Mouse (Mus musculus): ENCODE measurements around the gene Morn4.

The Morn4 gene

DNA sequence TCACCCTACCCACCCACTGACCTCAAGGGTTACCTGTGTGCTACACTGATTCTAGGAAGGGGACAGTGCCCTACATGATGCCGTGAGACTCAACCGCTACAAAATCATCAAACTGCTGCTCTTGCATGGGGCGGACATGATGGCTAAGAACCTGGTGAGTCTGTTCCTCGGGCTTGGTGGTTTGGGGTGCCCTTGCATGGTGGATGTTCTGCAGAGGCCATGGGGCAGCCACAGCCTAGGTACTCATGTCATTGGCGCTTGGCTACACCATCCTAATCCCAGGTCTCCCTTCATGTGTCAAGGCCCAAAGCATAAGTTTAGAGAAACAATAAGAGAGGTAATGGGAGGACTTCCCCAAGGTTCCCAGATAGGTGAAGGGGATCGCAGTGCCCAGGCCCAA, 42.2 kb downstream of the Morn4 start:
- no peak for DNase-seq (ENCODE audit: low spot score in 2 of 2)

DNA sequence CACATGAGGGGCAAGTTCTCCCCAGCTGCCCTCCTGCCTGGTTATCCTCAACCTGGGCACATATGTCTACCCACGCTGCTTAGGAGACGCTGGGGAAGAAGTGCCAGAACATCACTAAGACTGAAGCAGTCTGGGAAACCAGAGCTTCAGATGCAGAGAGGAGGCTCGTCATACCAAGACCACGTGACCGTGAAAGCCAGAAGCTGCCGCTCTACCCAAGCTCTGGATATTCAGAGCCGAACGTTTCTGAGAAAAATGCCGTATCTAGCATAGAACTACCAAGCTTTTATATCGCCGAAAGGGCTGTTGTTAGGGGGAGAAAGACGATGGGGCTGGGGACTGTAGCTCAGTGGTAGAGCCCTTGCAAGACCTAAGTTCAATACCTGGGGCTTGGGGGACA, 47.8 kb downstream of the Morn4 start:
- no peak for DNase-seq (ENCODE audit: low spot score in 2 of 2)

DNA sequence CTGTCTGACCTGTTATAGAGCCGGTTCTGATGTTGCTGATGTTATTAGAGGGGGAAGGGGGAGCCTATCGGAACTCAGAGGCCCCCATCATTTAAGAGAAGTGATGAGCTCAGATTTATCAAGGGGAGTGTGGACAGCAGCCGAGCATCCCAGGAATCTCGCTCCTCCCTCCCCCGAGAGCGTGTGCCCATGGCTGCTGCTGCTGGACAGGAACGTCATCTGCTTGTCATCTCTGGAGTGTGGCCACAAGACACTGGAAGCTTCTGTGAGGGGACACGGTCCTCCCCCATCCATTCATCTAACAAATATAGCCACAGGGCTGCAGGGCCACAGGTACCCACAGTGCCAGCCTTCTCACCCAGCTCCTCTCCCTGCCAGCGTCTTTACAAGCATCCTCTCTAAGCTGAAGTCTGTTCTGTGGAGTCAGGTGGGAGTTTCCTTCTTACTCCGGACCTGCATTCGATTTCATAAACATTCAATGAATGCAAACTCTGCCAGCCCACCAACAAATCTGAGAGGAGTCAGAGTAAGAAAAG, 48.9 kb downstream of the Morn4 start:
- DNase-seq (ENCODE audit: low spot score in 2 of 2): no peak

DNA sequence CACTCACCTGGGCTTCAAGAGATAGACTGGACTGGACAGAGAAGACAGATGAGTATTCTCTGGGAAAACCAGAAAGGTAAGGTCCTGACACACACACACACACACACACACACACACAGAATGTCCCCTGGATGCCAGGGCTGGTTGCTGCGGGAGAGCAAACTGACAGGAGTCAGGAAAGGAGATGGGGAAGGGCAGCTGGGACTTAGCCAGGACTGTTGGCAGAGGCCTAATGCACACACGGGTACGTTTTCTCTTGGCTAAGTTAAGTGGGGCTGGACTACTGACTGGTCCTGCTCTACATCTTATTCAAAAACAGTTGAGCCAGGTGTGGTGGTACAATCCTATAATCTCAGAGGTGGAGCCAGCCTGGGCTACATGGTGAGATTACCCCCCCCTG, 49.8 kb downstream of the Morn4 start:
- DNase-seq (ENCODE audit: low spot score in 2 of 2): no peak

DNA sequence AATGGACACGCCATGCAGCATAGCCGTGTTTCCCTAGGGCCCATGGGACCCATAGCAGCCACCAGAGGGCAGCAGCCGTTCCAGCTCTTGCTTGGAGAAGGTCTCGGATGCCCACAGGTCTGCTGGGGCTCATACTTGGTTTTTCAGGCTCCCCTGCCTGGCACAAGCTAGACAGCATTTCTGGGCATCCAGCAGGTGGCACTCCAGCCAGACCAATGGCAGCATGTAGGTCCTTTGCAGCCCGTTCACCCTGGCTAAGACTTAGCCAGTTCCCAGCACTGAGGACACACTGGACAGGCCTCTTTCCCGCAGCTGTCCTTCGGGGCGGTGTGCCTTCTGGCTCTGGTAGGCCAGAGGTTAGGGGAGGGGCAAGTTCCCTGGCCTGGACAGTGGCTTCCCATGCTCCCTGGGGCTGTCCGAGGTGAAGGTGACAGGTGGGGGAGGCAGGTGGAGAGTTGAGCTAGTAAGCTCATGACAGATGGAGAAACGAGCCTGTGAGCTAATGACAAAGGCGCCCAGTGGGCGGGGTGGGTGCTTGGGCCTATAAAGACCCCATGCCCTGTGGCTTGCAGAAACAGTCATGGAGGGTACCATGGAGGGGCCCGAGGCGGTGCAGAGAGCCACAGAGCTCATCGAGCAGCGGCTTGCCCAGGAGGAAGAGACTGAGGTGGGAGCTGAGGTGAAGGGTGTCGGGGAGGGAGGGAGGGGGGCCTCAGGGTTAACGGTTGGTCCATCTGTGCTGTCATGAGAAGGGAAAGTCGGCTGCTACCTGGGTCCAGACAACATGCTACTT, 50.5 kb downstream of the Morn4 start, which contains the start of gene Ankrd2:
Ankrd2 (plus strand) TSS at position 545 of the 793 bp plus-strand sequence.
- DNase-seq (ENCODE audit: low spot score in 2 of 2): peak; percentile 64 to 65

DNA sequence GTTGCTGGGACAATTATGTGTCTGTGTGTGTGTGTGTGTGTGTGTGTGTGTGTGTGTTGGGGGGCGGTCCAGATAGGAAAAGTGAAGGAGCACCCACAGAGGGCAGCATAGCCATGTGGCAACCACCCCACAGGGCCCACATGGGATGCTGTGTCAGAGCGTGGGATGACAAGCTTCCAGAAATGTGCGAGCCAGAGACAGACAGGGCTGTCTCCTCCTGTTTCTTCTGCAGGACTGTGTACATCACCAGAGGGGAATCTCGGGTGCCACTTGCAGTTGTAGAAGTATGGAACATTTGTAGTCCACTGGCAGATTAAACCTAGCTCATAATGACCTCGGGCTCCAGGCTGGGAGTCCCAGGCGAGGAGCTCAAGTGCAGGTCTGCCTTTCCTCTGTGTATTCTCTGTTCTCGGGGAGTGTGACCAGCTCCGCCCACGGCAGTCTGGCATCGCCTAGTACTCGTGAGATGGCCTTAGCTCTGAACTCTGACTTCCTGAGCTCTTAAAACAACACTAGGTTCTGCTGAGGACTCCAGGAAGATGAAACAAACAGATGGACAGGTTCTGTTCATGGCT, 51.2 kb downstream of the Morn4 start:
- DNase-seq (ENCODE audit: low spot score in 2 of 2): no peak

DNA sequence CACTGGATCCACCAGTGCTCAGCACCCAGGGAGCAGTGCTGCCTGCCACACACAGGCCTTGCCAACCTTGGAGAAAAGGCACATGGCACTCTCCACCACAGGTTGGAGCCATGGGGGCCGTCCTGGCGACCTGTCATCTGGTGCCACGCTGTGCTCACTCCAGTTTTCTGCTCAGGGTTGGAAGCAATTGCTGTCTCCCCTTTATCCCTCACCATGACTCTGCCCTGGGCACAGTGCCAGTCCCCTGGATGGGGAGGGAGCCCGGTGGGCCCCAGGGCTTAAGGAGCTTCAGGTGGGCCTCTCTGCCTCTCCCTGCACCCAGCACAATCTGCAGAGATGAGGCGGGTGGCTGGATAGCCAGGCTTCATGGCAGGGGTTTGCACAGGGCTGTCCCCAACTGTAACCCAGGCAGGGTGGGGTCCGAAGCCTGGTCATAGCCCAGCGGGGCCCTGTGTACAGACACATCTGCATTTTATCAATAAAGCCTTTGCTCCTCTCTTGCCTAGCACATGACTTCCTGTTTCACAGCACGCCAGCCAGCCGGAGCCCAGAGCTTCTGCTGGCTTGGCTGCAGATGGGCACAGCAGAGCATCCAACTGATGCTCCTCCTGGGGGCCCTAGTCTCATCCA, 51.9 kb downstream of the Morn4 start:
- no peak for DNase-seq (ENCODE audit: low spot score in 2 of 2)

DNA sequence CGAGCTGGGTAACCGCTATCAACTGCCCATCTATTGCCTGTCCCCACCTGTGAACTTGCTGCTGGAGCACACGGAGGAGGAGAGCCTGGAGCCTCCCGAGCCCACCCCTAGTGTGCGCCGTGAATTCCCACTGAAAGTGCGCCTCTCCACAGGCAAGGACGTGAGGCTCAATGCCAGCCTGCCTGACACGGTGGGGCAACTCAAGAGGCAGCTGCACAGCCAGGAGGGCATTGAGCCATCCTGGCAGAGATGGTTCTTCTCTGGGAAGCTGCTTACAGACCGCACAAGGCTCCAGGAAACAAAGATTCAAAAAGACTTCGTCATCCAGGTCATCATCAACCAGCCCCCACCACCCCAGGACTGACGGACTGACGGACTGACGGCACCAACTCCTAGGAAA, 52.5 kb downstream of the Morn4 start:
- DNase-seq (ENCODE audit: low spot score in 2 of 2): no peak

DNA sequence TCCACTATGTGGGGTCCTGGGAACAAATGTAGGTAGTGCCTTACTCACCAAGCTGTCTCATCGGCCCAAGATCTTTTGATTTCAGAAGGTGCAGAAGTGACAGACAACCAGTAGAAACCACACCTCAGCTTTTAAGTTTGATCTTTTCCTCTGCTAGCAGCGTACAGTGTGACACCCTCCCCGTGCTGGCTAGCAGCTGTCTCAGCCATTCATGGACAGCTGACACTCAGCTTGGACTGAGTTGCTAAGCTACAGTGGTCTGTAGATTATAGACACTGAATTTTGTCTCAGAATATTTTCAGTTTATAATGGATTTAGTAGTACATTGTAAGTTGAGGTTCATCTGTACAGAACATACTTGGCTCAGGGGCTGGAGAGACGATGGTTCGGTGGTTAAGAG, 55.0 kb downstream of the Morn4 start:
- no peak for DNase-seq (ENCODE audit: low spot score in 2 of 2)

DNA sequence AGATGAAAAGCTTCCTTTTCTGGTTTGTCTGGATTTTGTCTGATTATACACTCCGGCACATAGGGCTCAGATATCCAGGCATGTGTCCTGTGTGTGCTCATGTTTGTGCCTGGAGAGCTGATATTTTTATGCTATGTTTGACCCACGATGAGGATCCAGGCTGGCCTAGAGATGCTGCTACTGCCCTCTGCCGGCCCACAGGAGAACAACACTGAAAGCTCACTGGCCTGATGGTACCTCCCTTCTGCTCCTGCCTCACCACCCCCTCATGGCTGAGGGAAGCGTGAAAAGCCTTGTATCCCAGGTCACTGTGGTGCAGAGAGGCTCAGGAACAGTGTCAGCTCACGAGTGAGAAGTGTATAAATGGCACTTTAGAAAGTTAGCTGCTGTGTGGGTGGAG, 60.0 kb downstream of the Morn4 start:
- DNase-seq (ENCODE audit: low spot score in 2 of 2): peak; percentile 68 to 76

Measured in right cerebral cortex, postnatal 36 days (tissue).